Mouse (Mus musculus): ENCODE results near the gene Asxl2. TPM values are rescaled to one million over a fixed set of nuclear protein-coding genes. Genes with fewer than 3 reads are reported as not detected.

Gene Asxl2
- polyA plus RNA-seq, 1 experiment from 2014 or later, result 14.4 TPM

- Histone ChIP-seq H3K9ac (replicated peaks; ENCODE audit: low read length) (no peak overlapping the region), H3K9me3 (ENCODE audit: control insufficient read depth, low read length) (no peaks in the 10 kb centered on the region), H3K36me3 (ENCODE audit: control insufficient read depth, insufficient read depth, low read length) (no peaks in the 10 kb centered on the region), H3K4me2 (ENCODE audit: low read length) (no peak overlapping the region), H3K27me3 (ENCODE audit: control insufficient read depth, insufficient read depth, low read length) (no peaks in the 10 kb centered on the region), H3K4me1 (ENCODE audit: control insufficient read depth, insufficient read depth, low read length) (no peaks in the 10 kb centered on the region; the same call in 1 of the 2 replicates), H3K4me3 (replicated peaks; ENCODE audit: low read depth, low read length) (no peak overlapping the region), H3K27ac (replicated peaks; ENCODE audit: low read depth, low read length) (no peak overlapping the region)
- ATAC-seq (ENCODE audit: low FRiP score, low TSS enrichment) (no peak), DNase-seq (no peak)
Observed at GRCm38 (mm10) chr12:3430985-3431384, 4.3 kb downstream of the Asxl2 start.

GRCm38 (mm10) chr12:3433736-3434135 is 7.1 kb downstream of the Asxl2 start:
- no peaks in the 10 kb centered on the region for H3K36me3 ChIP-seq (ENCODE audit: control insufficient read depth, insufficient read depth, low read length)
- no peak for DNase-seq
- ATAC-seq (ENCODE audit: low FRiP score, low TSS enrichment), result no peak
- H3K27me3 ChIP-seq (ENCODE audit: control insufficient read depth, insufficient read depth, low read length), result no peaks in the 10 kb centered on the region
- H3K4me2 ChIP-seq (ENCODE audit: low read length), result no peak overlapping the region
- no peaks in the 10 kb centered on the region for H3K4me1 ChIP-seq (ENCODE audit: control insufficient read depth, insufficient read depth, low read length)
- no peak overlapping the region for H3K4me3 ChIP-seq (replicated peaks; ENCODE audit: low read depth, low read length)
- H3K27ac ChIP-seq (replicated peaks; ENCODE audit: low read depth, low read length), result no peak overlapping the region
- WGBS, result 81% methylated on average over 1 of the region's 1 CpGs
- no peaks in the 10 kb centered on the region for H3K9me3 ChIP-seq (ENCODE audit: control insufficient read depth, low read length)
- H3K9ac ChIP-seq (replicated peaks; ENCODE audit: low read length), result no peak overlapping the region

GRCm38 (mm10) chr12:3436446-3436845 is 9.8 kb downstream of the Asxl2 start:
- no peak for DNase-seq
- Histone ChIP-seq H3K4me1 (ENCODE audit: control insufficient read depth, insufficient read depth, low read length) (no peaks in the 10 kb centered on the region), H3K4me2 (ENCODE audit: low read length) (no peak overlapping the region), H3K27me3 (ENCODE audit: control insufficient read depth, insufficient read depth, low read length) (no peaks in the 10 kb centered on the region), H3K27ac (replicated peaks; ENCODE audit: low read depth, low read length) (no peak overlapping the region), H3K4me3 (replicated peaks; ENCODE audit: low read depth, low read length) (no peak overlapping the region), H3K36me3 (ENCODE audit: control insufficient read depth, insufficient read depth, low read length) (no peaks in the 10 kb centered on the region), H3K9me3 (ENCODE audit: control insufficient read depth, low read length) (no peaks in the 10 kb centered on the region), H3K9ac (replicated peaks; ENCODE audit: low read length) (no peak overlapping the region)
- 96% methylated on average over 5 of the region's 5 CpGs for WGBS
- no peak for ATAC-seq (ENCODE audit: low FRiP score, low TSS enrichment)

GRCm38 (mm10) chr12:3437815-3438214 is 11.2 kb downstream of the Asxl2 start:
- Histone ChIP-seq H3K9me3 (ENCODE audit: control insufficient read depth, low read length) (no peaks in the 10 kb centered on the region), H3K4me3 (replicated peaks; ENCODE audit: low read depth, low read length) (no peak overlapping the region), H3K27me3 (ENCODE audit: control insufficient read depth, insufficient read depth, low read length) (no peaks in the 10 kb centered on the region), H3K27ac (replicated peaks; ENCODE audit: low read depth, low read length) (no peak overlapping the region), H3K4me2 (ENCODE audit: low read length) (no peak overlapping the region), H3K9ac (replicated peaks; ENCODE audit: low read length) (no peak overlapping the region), H3K4me1 (ENCODE audit: control insufficient read depth, insufficient read depth, low read length) (no peaks in the 10 kb centered on the region), H3K36me3 (ENCODE audit: control insufficient read depth, insufficient read depth, low read length) (no peaks in the 10 kb centered on the region)
- ATAC-seq (ENCODE audit: low FRiP score, low TSS enrichment) (no peak), DNase-seq (no peak)
- 100% methylated on average over 1 of the region's 1 CpGs for WGBS

- ATAC-seq (ENCODE audit: low FRiP score, low TSS enrichment), result no peak
- WGBS, result 87% methylated on average over 2 of the region's 2 CpGs
- no peak overlapping the region for H3K9ac ChIP-seq (replicated peaks; ENCODE audit: low read length)
Observed at GRCm38 (mm10) chr12:3440916-3441315, 14.3 kb downstream of the Asxl2 start.

GRCm38 (mm10) chr12:3441361-3441760 is 14.7 kb downstream of the Asxl2 start:
- Histone ChIP-seq H3K4me1 (ENCODE audit: control insufficient read depth, insufficient read depth, low read length) (no peaks in the 10 kb centered on the region), H3K27ac (replicated peaks; ENCODE audit: low read depth, low read length) (no peak overlapping the region), H3K36me3 (ENCODE audit: control insufficient read depth, insufficient read depth, low read length) (0 out of 2 replicates have a peak, but pooled peaks cover 2% of the 10 kb centered on the region), H3K9me3 (ENCODE audit: control insufficient read depth, low read length) (no peaks in the 10 kb centered on the region), H3K4me3 (replicated peaks; ENCODE audit: low read depth, low read length) (no peak overlapping the region), H3K9ac (replicated peaks; ENCODE audit: low read length) (no peak overlapping the region), H3K4me2 (ENCODE audit: low read length) (no peak overlapping the region), H3K27me3 (ENCODE audit: control insufficient read depth, insufficient read depth, low read length) (no peaks in the 10 kb centered on the region)
- ATAC-seq (ENCODE audit: low FRiP score, low TSS enrichment) (no peak), DNase-seq (no peak)
- 94% methylated on average over 5 of the region's 5 CpGs for WGBS

More at GRCm38 (mm10) chr12:3440916-3441315, 14.3 kb downstream of the Asxl2 start:
- Histone ChIP-seq H3K4me2 (ENCODE audit: low read length) (no peak overlapping the region), H3K36me3 (ENCODE audit: control insufficient read depth, insufficient read depth, low read length) (0 out of 2 replicates have a peak, but pooled peaks cover 2% of the 10 kb centered on the region), H3K4me1 (ENCODE audit: control insufficient read depth, insufficient read depth, low read length) (no peaks in the 10 kb centered on the region), H3K27me3 (ENCODE audit: control insufficient read depth, insufficient read depth, low read length) (no peaks in the 10 kb centered on the region), H3K4me3 (replicated peaks; ENCODE audit: low read depth, low read length) (no peak overlapping the region), H3K9me3 (ENCODE audit: control insufficient read depth, low read length) (no peaks in the 10 kb centered on the region), H3K27ac (replicated peaks; ENCODE audit: low read depth, low read length) (no peak overlapping the region)
- no peak for DNase-seq

GRCm38 (mm10) chr12:3453554-3453953 is 26.9 kb downstream of the Asxl2 start:
- WGBS, result 88% methylated on average over 3 of the region's 3 CpGs

GRCm38 (mm10) chr12:3463087-3463486 is 36.4 kb downstream of the Asxl2 start:
- no peaks in the 10 kb centered on the region for H3K4me1 ChIP-seq (ENCODE audit: control insufficient read depth, insufficient read depth, low read length)
- WGBS, result 95% methylated on average over 3 of the region's 3 CpGs
- ATAC-seq (ENCODE audit: low FRiP score, low TSS enrichment) (no peak), DNase-seq (no peak)
- H3K4me3 ChIP-seq (replicated peaks; ENCODE audit: low read depth, low read length), result no peak overlapping the region
- H3K4me2 ChIP-seq (ENCODE audit: low read length), result no peak overlapping the region
- no peaks in the 10 kb centered on the region for H3K9me3 ChIP-seq (ENCODE audit: control insufficient read depth, low read length)
- peaks cover 22% of the 10 kb centered on the region for H3K36me3 ChIP-seq (ENCODE audit: control insufficient read depth, insufficient read depth, low read length)
- no peak overlapping the region for H3K9ac ChIP-seq (replicated peaks; ENCODE audit: low read length)
- H3K27ac ChIP-seq (replicated peaks; ENCODE audit: low read depth, low read length), result no peak overlapping the region
- no peaks in the 10 kb centered on the region for H3K27me3 ChIP-seq (ENCODE audit: control insufficient read depth, insufficient read depth, low read length)

More at GRCm38 (mm10) chr12:3453554-3453953, 26.9 kb downstream of the Asxl2 start:
- Histone ChIP-seq H3K27me3 (ENCODE audit: control insufficient read depth, insufficient read depth, low read length) (no peaks in the 10 kb centered on the region), H3K9ac (replicated peaks; ENCODE audit: low read length) (no peak overlapping the region), H3K4me3 (replicated peaks; ENCODE audit: low read depth, low read length) (no peak overlapping the region), H3K27ac (replicated peaks; ENCODE audit: low read depth, low read length) (no peak overlapping the region), H3K36me3 (ENCODE audit: control insufficient read depth, insufficient read depth, low read length) (peaks cover 26% of the 10 kb centered on the region), H3K9me3 (ENCODE audit: control insufficient read depth, low read length) (no peaks in the 10 kb centered on the region), H3K4me1 (ENCODE audit: control insufficient read depth, insufficient read depth, low read length) (no peaks in the 10 kb centered on the region), H3K4me2 (ENCODE audit: low read length) (no peak overlapping the region)
- ATAC-seq (ENCODE audit: low FRiP score, low TSS enrichment), result no peak
- no peak for DNase-seq

- DNase-seq (no peak), ATAC-seq (ENCODE audit: low FRiP score, low TSS enrichment) (no peak)
- Histone ChIP-seq H3K27me3 (ENCODE audit: control insufficient read depth, insufficient read depth, low read length) (no peaks in the 10 kb centered on the region), H3K4me1 (ENCODE audit: control insufficient read depth, insufficient read depth, low read length) (no peaks in the 10 kb centered on the region), H3K9ac (replicated peaks; ENCODE audit: low read length) (no peak overlapping the region), H3K4me3 (replicated peaks; ENCODE audit: low read depth, low read length) (no peak overlapping the region), H3K9me3 (ENCODE audit: control insufficient read depth, low read length) (no peaks in the 10 kb centered on the region), H3K4me2 (ENCODE audit: low read length) (no peak overlapping the region), H3K36me3 (ENCODE audit: control insufficient read depth, insufficient read depth, low read length) (peaks cover 59% of the 10 kb centered on the region), H3K27ac (replicated peaks; ENCODE audit: low read depth, low read length) (no peak overlapping the region)
- 90% methylated on average over 4 of the region's 4 CpGs for WGBS
Observed at GRCm38 (mm10) chr12:3499662-3500061, 73.0 kb downstream of the Asxl2 start.

All from midbrain, embryonic 14.5 days (tissue).